Mouse (Mus musculus) liver, embryonic 12.5 days (tissue): ENCODE results near the gene F12. TPM values are rescaled to one million over a fixed set of nuclear protein-coding genes. Genes with fewer than 3 reads are reported as not detected.
A peak's percentile ranks its signal among the peaks of the same experiment; 100 is the strongest.

ENCODE experiments used
- ATAC-seq: fragments of 200-750 bp; cut with Nextera tagmentation; 2 replicates; pipeline ENCODE4 v1.8.0; 2017; ENCODE audit warnings: moderate number of reproducible peaks, mild to moderate bottlenecking, moderate library complexity
- H3K27ac ChIP-seq: fragments of 300-500 bp; sonication (generic); 2 replicates; pipeline ENCODE4 v1.5.1; 2016; ENCODE audit warnings: mild to moderate bottlenecking
- H3K27me3 ChIP-seq: fragments of 300-500 bp; sonication (generic); replicated peaks from 2 replicates; pipeline ENCODE4 v1.6.1; 2016; ENCODE audit warnings: mild to moderate bottlenecking, moderate library complexity
- H3K36me3 ChIP-seq: fragments of 300-500 bp; sonication (generic); 2 replicates; pipeline ENCODE4 v1.6.1; 2016; ENCODE audit warnings: mild to moderate bottlenecking, moderate library complexity
- H3K4me1 ChIP-seq: fragments of 300-500 bp; sonication (generic); 2 replicates; pipeline ENCODE4 v1.6.1; 2016
- H3K4me2 ChIP-seq: fragments of 300-500 bp; sonication (generic); 2 replicates; pipeline ENCODE4 v1.6.1; 2016; ENCODE audit warnings: mild to moderate bottlenecking, moderate library complexity
- H3K4me3 ChIP-seq: fragments of 300-500 bp; sonication (generic); 2 replicates; pipeline ENCODE4 v1.5.1; 2016; ENCODE audit warnings: mild to moderate bottlenecking, moderate library complexity
- H3K9ac ChIP-seq: fragments of 300-500 bp; sonication (generic); 2 replicates; pipeline ENCODE4 v1.6.1; 2016; ENCODE audit warnings: mild to moderate bottlenecking, moderate library complexity
- H3K9me3 ChIP-seq: fragments of 300-500 bp; sonication (generic); replicated peaks from 2 replicates; pipeline ENCODE4 v1.6.1; 2016; ENCODE audit warnings: mild to moderate bottlenecking, moderate library complexity
- WGBS: fragments of 180-500 bp; shearing (Covaris S2); methylation state at CpG from one replicate; pipeline ENCODE4 v1.1.7; 2016; ENCODE audit not compliant: insufficient replicate concordance; 5-methylcytosine and 5-hydroxymethylcytosine counted together
- polyA plus RNA-seq: library from polyadenylated mRNA; unstranded; fragments of >200 nt; fragmentation: Nextera tagmentation; extraction: Ambion mirVana; gene quantifications from 2 replicates; pipeline ENCODE4 v1.2.1, GENCODE M21; 2016

F12 gene
- polyA plus RNA-seq, 1 experiment from 2014 or later: 57.0 TPM

DNA sequence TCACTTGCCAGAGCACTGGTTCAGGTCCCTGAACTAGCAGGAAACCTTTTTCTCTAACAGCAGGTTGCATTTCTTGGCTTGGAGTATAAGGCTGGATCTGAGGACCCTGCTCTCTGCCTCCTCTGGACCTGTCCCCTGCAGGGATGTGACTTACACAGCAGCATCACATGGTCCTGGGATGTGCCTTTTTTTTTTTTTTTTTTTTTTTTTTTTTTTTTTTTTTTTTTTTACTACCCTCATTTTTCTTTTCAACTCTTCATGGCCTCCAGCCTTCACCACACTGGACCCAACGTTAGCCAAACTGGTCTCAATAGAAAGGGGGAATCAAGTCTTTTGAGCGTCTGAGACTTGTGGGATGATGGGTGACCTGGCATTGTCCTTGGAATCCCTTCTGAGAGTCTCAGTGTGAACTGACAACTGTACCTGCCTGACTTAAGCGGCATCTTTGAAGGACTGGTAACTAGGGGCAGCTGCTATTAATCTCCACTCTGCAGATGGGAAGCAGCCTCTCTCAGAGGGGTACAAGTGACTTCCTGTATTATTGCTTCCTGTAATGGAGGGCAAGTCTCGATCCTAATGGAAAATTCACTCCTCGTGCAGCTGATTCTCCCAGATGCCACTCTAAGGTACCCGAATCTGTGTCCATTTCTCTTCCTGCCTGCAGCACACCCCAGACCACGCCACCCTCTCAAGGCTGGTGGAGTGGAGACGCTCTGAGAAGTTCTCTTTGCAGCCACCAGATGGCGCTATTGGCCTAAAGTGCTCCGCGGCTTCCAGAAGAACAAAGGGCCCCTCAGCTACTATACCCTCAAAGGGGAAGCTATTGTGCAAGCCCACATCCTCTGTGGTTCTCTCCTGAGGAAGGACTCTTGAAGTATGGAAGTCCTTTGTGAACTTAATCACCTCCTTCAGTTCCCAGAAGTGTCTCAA is 21.5 kb downstream of the F12 start:
- no peak overlapping the region for H3K4me2 ChIP-seq
- ATAC-seq: peak; percentile 58
- no peak overlapping the region for H3K9ac ChIP-seq
- H3K27ac ChIP-seq: no peak overlapping the region
- H3K4me1 ChIP-seq: 0 out of 2 replicates have a peak, but pooled peaks cover 3% of the 10 kb centered on the region
- H3K9me3 ChIP-seq: no peaks in the 10 kb centered on the region
- 10% methylated on average over 11 of the region's 11 CpGs for WGBS
- H3K4me3 ChIP-seq: no peak overlapping the region
- peaks cover 93% of the 10 kb centered on the region for H3K27me3 ChIP-seq
- H3K36me3 ChIP-seq: no peaks in the 10 kb centered on the region

DNA sequence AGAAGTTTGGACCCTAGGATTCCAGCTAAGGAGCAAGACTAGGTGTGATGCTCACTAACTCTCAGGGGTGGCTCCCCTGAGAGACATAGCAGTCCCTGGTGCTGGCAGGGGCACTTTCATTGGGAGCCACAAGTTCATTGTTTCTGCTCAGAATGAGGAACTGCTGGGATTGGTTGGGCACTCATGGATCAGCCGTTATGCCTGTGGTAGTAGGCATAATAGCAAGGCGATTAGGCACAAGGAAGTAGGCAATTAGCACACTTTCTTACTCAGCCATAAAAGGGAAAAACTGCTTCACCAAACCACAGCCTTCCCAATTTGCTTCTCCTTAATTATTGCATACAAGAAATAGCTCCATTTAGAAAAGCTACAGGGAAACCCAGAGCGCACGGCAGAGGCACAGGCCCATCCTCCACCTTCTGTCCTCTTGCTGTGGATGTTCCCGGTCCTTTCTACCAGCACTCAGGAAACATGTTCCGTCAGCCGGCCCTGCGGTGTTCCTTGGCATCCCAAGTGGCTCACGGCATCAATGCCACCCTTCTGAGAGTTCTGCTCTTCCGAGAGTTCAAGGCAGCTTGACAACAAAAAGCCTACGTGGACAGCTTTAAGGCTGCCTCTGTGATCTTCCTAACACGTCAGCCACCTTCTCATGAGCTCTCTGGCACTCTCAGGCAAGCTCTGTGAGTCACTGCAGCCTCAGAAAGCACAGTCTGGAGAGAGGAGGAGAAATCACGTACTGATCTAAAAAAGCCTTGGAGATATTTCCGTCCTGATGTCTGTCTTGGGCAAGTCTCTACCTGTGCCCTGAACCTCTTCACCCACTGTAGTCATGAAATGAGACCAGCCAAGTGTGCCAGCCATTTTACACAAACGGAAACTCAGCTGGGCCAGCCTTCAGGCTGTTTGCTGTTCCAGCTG is 22.4 kb downstream of the F12 start:
- H3K4me2 ChIP-seq: no peak overlapping the region
- H3K27ac ChIP-seq: no peak overlapping the region
- peaks cover 93% of the 10 kb centered on the region for H3K27me3 ChIP-seq
- H3K36me3 ChIP-seq: no peaks in the 10 kb centered on the region
- no peaks in the 10 kb centered on the region for H3K9me3 ChIP-seq
- no peak for ATAC-seq
- WGBS: 61% methylated on average over 15 of the region's 15 CpGs
- 0 out of 2 replicates have a peak, but pooled peaks cover 3% of the 10 kb centered on the region for H3K4me1 ChIP-seq
- no peak overlapping the region for H3K9ac ChIP-seq
- H3K4me3 ChIP-seq: no peak overlapping the region

DNA sequence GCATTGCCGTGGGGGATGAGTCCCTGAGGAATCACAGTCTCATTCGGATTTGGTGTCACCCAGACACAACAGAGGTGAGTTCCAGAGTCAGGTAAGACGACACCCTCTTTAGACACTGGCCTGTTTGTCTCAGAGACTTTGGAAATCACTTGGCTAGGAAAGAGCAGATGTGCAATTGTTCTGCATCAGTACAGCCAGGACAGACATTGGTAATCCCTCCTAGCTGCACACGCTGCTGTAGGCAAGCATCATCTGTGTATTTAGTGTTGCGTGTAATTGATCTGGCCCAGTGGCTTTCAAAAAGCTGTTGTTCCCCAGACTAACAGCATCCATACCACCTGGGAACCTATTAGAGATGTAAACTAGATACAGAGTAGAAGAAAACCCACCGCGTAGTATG is 23.3 kb downstream of the F12 start:
- no peak overlapping the region for H3K4me2 ChIP-seq
- no peak overlapping the region for H3K4me3 ChIP-seq
- H3K9ac ChIP-seq: no peak overlapping the region
- no peaks in the 10 kb centered on the region for H3K36me3 ChIP-seq
- no peak overlapping the region for H3K27ac ChIP-seq
- no peak for ATAC-seq
- WGBS: 67% methylated on average over 7 of the region's 7 CpGs
- H3K9me3 ChIP-seq: no peaks in the 10 kb centered on the region
- H3K27me3 ChIP-seq: peaks cover 93% of the 10 kb centered on the region
- 0 out of 2 replicates have a peak, but pooled peaks cover 3% of the 10 kb centered on the region for H3K4me1 ChIP-seq

DNA sequence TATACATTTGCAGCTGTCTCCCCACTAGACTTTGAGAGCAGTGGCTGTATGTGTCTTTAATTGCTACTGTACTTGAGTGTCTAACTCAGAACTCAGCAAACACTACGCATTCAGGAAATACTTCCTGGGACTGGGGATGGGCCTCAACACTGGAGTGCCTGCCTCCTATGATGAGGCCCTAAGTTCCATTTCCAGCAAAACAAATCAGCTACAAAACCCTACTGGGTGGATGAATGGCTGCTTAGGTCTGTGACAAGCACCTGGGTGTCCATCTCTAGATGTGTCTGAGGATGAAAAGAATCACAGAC is 26.6 kb downstream of the F12 start:
- ATAC-seq: no peak
- 52% methylated on average over 1 of the region's 1 CpGs for WGBS
- Histone ChIP-seq H3K4me2 (no peak overlapping the region), H3K36me3 (no peaks in the 10 kb centered on the region), H3K9ac (no peak overlapping the region), H3K4me3 (no peak overlapping the region), H3K27ac (no peak overlapping the region), H3K4me1 (no peaks in the 10 kb centered on the region), H3K9me3 (no peaks in the 10 kb centered on the region), H3K27me3 (peaks cover 92% of the 10 kb centered on the region)

DNA sequence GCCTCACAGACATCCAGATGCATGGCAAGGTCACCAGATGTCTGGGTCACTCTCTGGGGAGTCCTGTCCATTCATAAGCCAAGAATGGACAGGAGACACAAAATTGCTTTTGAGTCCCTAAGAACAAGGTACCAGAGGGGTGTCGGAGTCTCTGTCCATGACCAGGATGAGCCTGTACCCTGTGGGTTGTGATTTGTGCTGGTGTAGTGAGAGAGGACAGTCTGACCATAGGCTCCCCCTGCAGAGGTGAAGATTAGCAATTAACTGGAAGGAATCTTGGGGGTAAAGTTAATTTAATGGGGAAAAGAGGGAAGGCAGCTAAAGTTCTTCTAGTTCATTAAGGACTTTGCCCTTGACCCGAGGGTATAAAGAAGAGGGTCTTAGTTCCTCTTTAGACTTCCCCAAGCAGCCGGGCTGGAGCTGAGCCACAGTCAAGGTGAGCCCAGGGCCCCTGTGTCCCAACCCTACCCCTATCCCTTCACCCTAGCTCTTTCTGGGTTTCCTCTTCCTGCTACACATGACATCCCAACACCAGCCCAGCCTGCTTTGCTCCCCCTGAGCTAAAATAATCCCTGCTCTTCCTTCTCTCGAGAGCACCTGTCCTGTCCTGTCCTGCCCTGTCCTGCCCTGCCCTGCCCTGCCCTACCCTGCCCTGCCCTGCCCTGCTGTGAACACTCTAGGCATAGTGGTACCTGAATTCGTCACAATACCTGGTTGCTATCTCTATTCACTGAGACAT is 27.1 kb downstream of the F12 start:
- no peak for ATAC-seq
- 27% methylated on average over 5 of the region's 5 CpGs for WGBS
- peaks cover 94% of the 10 kb centered on the region for H3K27me3 ChIP-seq

DNA sequence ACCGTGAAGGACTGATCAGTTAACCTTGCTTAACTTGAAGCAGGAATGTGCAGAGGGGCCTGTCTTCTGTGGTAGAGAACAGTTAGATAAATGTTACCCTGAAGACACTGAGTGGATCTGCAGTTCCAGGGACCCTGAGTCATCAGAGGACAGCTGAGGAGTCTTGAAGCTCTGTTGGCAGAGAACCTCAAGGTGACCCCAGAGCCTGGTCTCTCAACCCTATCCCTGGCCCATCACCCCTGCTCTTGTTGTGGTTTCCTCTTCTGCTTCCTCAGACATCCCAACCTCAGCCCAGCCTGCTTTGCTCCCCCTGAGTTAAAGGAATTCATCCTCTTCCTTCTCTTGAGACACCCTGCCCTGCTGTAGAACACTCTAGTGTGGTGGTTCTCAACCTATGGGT is 28.5 kb downstream of the F12 start, which contains the start of gene Slc34a1:
TSS of gene Slc34a1 (plus strand) at position 100 of the 400 bp plus-strand sequence.
- no peak within 1 kb of the TSS for H3K9ac ChIP-seq
- H3K9me3 ChIP-seq: no peaks in the 10 kb centered on the region
- H3K27ac ChIP-seq: no peak within 1 kb of the TSS
- H3K4me3 ChIP-seq: no peak within 1 kb of the TSS
- 52% methylated on average over 1 of the region's 1 CpGs for WGBS
- peaks cover 83% of the 10 kb centered on the region for H3K27me3 ChIP-seq
- H3K4me2 ChIP-seq: no peak within 1 kb of the TSS
- ATAC-seq: no peak
- no peaks in the 10 kb centered on the region for H3K36me3 ChIP-seq
- no peaks in the 10 kb centered on the region for H3K4me1 ChIP-seq

More for the DNA sequence above, 27.1 kb downstream of the F12 start:
- H3K4me1 ChIP-seq: no peaks in the 10 kb centered on the region
- no peak overlapping the region for H3K4me2 ChIP-seq
- no peaks in the 10 kb centered on the region for H3K36me3 ChIP-seq
- H3K9ac ChIP-seq: no peak overlapping the region
- H3K4me3 ChIP-seq: no peak overlapping the region
- H3K27ac ChIP-seq: no peak overlapping the region
- H3K9me3 ChIP-seq: no peaks in the 10 kb centered on the region

DNA sequence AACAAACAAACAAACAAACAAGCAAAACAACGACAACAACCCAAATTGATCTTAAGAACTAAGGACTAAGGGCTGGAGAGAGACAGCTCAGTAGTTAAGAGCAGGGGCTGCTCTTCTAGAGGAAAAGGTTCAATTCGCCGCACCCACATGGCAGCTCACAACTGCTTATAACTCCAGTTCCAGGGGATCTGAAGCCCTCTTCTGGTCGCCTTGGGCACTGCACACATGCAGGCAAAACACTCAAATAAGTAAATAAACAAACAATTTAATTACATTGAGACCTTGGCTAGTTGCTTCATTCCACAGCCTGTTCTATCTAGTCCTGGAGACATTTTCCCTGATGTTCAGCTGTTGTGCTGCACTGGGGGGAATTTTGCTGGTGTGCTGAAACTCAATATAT is 33.7 kb downstream of the F12 start:
- 49% methylated on average over 4 of the region's 4 CpGs for WGBS
- ATAC-seq: no peak
- Histone ChIP-seq H3K36me3 (no peaks in the 10 kb centered on the region), H3K9ac (no peak overlapping the region), H3K27me3 (peaks cover 37% of the 10 kb centered on the region), H3K4me3 (no peak overlapping the region), H3K9me3 (no peaks in the 10 kb centered on the region), H3K27ac (no peak overlapping the region), H3K4me2 (no peak overlapping the region), H3K4me1 (no peaks in the 10 kb centered on the region)

DNA sequence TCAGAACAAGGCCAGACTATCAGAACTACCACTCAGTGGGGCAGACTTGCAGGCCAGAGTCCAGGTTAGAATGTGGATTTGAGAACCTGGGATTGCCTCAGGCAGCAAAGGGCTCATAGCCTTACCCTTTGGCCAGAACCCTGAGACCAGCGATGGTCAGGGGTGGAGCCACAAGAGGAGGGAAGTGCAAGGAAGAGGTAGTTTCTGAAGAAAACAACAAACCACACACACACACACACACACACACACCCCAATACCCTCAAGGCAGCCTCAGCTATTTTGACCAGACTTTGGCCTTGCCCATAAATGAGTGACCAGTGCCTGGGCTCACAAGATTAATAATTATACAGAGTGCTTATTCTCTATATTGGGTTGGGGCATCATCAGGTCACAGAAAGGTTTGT is 35.0 kb downstream of the F12 start:
- H3K27ac ChIP-seq: peak overlapping the region; percentile 38; the same call in 1 of the 2 replicates
- no peak overlapping the region for H3K9ac ChIP-seq
- H3K36me3 ChIP-seq: no peaks in the 10 kb centered on the region
- H3K9me3 ChIP-seq: no peaks in the 10 kb centered on the region
- H3K4me2 ChIP-seq: no peak overlapping the region
- peaks cover 28% of the 10 kb centered on the region for H3K27me3 ChIP-seq
- H3K4me3 ChIP-seq: no peak overlapping the region
- H3K4me1 ChIP-seq: no peaks in the 10 kb centered on the region
- 56% methylated on average over 1 of the region's 1 CpGs for WGBS
- ATAC-seq: peak; percentile 36; the same call in 1 of the 2 replicates

DNA sequence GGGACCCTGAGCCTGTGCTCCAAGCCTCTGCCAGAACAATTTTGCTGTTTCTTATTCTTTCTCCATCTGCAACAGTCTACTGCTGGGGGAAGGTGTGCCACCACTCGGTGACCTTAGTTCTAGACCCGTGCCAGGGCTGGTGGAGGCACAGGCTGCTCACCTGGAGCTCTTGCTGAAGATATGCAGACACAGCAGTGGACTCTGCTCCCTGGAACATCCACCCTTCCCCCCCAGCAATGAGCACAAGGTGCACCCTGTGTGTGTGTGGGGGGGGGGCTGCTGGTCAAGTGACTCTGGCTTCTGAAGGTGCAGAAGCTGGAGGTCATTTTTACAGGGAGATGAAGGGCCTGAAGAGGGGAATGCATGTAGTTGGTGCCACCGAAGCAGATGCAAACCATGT is 35.9 kb downstream of the F12 start:
- Histone ChIP-seq H3K27ac (peak overlapping the region; percentile 38), H3K4me2 (no peak overlapping the region), H3K9ac (no peak overlapping the region), H3K4me3 (no peak overlapping the region), H3K4me1 (no peaks in the 10 kb centered on the region), H3K36me3 (no peaks in the 10 kb centered on the region), H3K27me3 (peaks cover 20% of the 10 kb centered on the region; the same call in 1 of the 2 replicates), H3K9me3 (no peaks in the 10 kb centered on the region)
- peak; percentile 42; the same call in 1 of the 2 replicates for ATAC-seq
- 68% methylated on average over 3 of the region's 3 CpGs for WGBS

DNA sequence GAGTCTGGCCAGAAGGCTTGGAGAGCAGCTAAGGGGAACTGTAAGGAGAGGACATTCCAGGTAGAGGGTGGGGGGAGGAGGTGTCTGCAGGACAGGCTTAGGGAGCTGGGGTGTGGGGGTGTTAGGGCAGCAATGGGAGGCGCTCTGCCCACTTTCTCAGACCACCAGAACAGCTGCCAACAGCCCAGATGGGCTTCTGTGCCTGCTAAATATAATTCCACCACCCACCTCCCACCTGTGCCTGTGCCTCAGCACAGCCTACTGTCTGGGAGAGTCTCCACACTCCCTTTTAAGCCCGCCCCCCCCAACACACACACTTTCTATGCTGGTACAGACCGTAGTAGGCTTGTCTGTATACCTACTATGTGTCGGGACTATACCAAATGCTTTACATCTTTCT is 44.8 kb downstream of the F12 start:
- Histone ChIP-seq H3K4me2 (no peak overlapping the region), H3K9ac (no peak overlapping the region), H3K4me1 (no peaks in the 10 kb centered on the region), H3K4me3 (no peak overlapping the region), H3K27ac (no peak overlapping the region), H3K36me3 (no peaks in the 10 kb centered on the region), H3K27me3 (peaks cover 39% of the 10 kb centered on the region), H3K9me3 (no peaks in the 10 kb centered on the region)
- ATAC-seq: no peak
- WGBS: 84% methylated on average over 4 of the region's 4 CpGs

DNA sequence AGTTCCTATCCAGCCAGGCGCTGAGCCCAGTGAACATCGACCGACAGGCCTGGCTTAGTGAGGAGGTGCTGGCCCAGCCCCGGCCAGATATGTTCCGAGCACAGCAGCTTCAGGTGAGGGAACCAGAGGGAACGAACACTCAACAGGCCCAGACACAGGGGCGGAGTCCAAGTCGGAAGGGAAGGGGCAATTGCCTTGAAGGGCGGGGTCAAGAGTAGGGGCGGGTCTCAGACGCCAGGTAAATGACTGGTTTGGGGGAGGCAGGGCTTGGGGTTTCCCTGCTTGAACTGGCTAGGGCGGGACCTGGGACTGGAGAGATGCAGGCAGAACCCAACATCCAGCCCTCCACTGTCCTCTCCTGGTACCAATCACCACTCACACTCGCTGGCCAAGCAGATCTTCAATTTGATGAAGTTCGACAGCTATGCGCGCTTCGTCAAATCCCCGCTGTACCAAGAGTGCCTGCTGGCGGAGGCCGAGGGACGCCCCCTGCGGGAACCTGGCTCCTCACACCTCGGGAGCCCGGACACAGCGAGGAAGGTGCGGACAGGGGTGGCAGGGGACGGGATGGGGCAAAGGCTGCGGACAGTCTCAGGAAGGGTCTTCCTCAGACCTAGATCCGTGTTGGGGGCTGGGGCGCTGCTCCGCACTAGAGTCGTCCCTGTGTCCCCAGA is 47.5 kb downstream of the F12 start:
- Histone ChIP-seq H3K4me1 (no peaks in the 10 kb centered on the region), H3K27me3 (peaks cover 47% of the 10 kb centered on the region), H3K27ac (no peak overlapping the region), H3K36me3 (no peaks in the 10 kb centered on the region), H3K4me2 (peak overlapping the region; percentile 27; the same call in 1 of the 2 replicates), H3K9ac (no peak overlapping the region), H3K9me3 (no peaks in the 10 kb centered on the region), H3K4me3 (no peak overlapping the region)
- WGBS: 60% methylated on average over 32 of the region's 32 CpGs
- ATAC-seq: peak; percentile 35; the same call in 1 of the 2 replicates
